In genomic region chr11:116853512-116853928, GRCm38 (mm10) we compare ENCODE assay signal across 8 mouse cellular contexts. TPM values are rescaled to one million over a fixed set of nuclear protein-coding genes. Genes with fewer than 3 reads are reported as not detected.
DNase-seq lines count a peak whose midpoint lies in the region; ATAC-seq lines count a peak whose summit lies in the region.

No protein-coding gene starts in this region.

- peak overlapping the region; percentile 97 for H3K27ac ChIP-seq in hindbrain, embryonic 12.5 days

- peak overlapping the region; percentile 64 for H3K4me2 ChIP-seq in hindbrain, embryonic 12.5 days (replicated peaks)

- peak; percentile 93 for ATAC-seq in hindbrain, embryonic 12.5 days (ENCODE audit: low FRiP score)

- H3K4me3 ChIP-seq in hindbrain, embryonic 12.5 days, result peak overlapping the region; percentile 100

- WGBS in hindbrain, embryonic 12.5 days, result under 1% methylated on average over 36 of the region's 36 CpGs

- H3K27me3 ChIP-seq in hindbrain, embryonic 12.5 days, result no peaks in the 10 kb centered on the region

- H3K9me3 ChIP-seq in hindbrain, embryonic 12.5 days (replicated peaks), result no peaks in the 10 kb centered on the region

- H3K4me1 ChIP-seq in hindbrain, embryonic 12.5 days, result peaks cover 24% of the 10 kb centered on the region

- DNase-seq in NIH3T3 (ENCODE audit: low read depth), result peak; percentile 96
- DNase-seq in cerebellum, adult 9-11 months, result peak; percentile 97
- peak; percentile 95 to 98 for DNase-seq in frontal cortex, adult 2 months (ENCODE audit: extremely low spot score in 1 of 2, low spot score in 1 of 2)
- peak; percentile 97 to 99 for DNase-seq in layer of hippocampus, postnatal 36 days
- DNase-seq in lung, postnatal 25 days (ENCODE audit: low spot score), result peak; percentile 97
- peak; percentile 86 for DNase-seq in retina, adult 2 months (ENCODE audit: low read depth, low spot score)
- peak; percentile 98 for DNase-seq in thymus, postnatal 4 days

- peak overlapping the region; percentile 78 for H3K9ac ChIP-seq in hindbrain, embryonic 12.5 days

- H3K36me3 ChIP-seq in hindbrain, embryonic 12.5 days, result peaks cover 17% of the 10 kb centered on the region

RNA-seq across cellular contexts. Expression of gene Srsf2, which starts 0.6 kb away (rescaled TPM):
- 324 and 333 TPM in 2 replicates for polyA plus RNA-seq in frontal cortex, adult 2 months (2012; rRNA removed)
- 822 and 828 TPM in 2 replicates for polyA plus RNA-seq in hindbrain, embryonic 12.5 days (2016; fragmentation: Nextera tagmentation; extraction: Ambion mirVana)
- 100 to 1,000 TPM; 170 to 180 TPM for total RNA-seq in layer of hippocampus, postnatal 36 days (2021)

RNA-seq across cellular contexts. Expression of gene Mfsd11, which starts 1.3 kb away (rescaled TPM):
- polyA plus RNA-seq in frontal cortex, adult 2 months (2012; rRNA removed), result 37.9 and 41.2 TPM in 2 replicates
- polyA plus RNA-seq in hindbrain, embryonic 12.5 days (2016; fragmentation: Nextera tagmentation; extraction: Ambion mirVana), result 43.3 and 47.6 TPM in 2 replicates
- 10 to 100 TPM; 38.7 to 51.4 TPM for total RNA-seq in layer of hippocampus, postnatal 36 days (2021)

RNA-seq across cellular contexts. Expression of gene Jmjd6, which starts 10.3 kb away (rescaled TPM):
- 24.4 and 25.0 TPM in 2 replicates for polyA plus RNA-seq in frontal cortex, adult 2 months (2012; rRNA removed)
- polyA plus RNA-seq in hindbrain, embryonic 12.5 days (2016; fragmentation: Nextera tagmentation; extraction: Ambion mirVana), result 82.3 and 82.9 TPM in 2 replicates
- 10 to 100 TPM; 35.0 to 44.9 TPM for total RNA-seq in layer of hippocampus, postnatal 36 days (2021)

RNA-seq across cellular contexts. Expression of gene Mettl23, which starts 10.4 kb away (rescaled TPM):
- 36.6 and 39.8 TPM in 2 replicates for polyA plus RNA-seq in frontal cortex, adult 2 months (2012; rRNA removed)
- polyA plus RNA-seq in hindbrain, embryonic 12.5 days (2016; fragmentation: Nextera tagmentation; extraction: Ambion mirVana), result 56.1 and 64.9 TPM in 2 replicates
- 10 to 100 TPM; 30.3 to 30.4 TPM for total RNA-seq in layer of hippocampus, postnatal 36 days (2021)

RNA-seq across cellular contexts. Expression of gene Mxra7, which starts 25.7 kb away (rescaled TPM):
- 13.1 and 16.8 TPM in 2 replicates for polyA plus RNA-seq in frontal cortex, adult 2 months (2012; rRNA removed)
- polyA plus RNA-seq in hindbrain, embryonic 12.5 days (2016; fragmentation: Nextera tagmentation; extraction: Ambion mirVana), result 95.0 and 105 TPM in 2 replicates
- total RNA-seq in layer of hippocampus, postnatal 36 days (2021), result 10 to 100 TPM; 22.3 to 22.6 TPM

Comparison
In these comparisons a context has a peak if more than half of its experiments do, and no peak if none do; other contexts are left out.
1. Peak in every context shown above with its lines: DNase-seq, ATAC-seq, H3K4me3 ChIP-seq and H3K27ac ChIP-seq.